Mouse (Mus musculus) C2C12 (cell line): Measurements from ENCODE around the gene Mybbp1a. TPM values are rescaled to one million over a fixed set of nuclear protein-coding genes. Genes with fewer than 3 reads are reported as not detected.

Source experiments
- H3K27me3 ChIP-seq: one replicate; pipeline ENCODE4 v1.6.1; 2011; ENCODE audit not compliant: control insufficient read depth, insufficient read depth, insufficient read length
- H3K36me3 ChIP-seq: one replicate; pipeline ENCODE4 v1.6.1; 2011; ENCODE audit not compliant: control insufficient read depth, insufficient read depth
- H3K4me3 ChIP-seq: one replicate; pipeline ENCODE4 v1.5.1; 2011; ENCODE audit warnings: mild to moderate bottlenecking, control low read depth; ENCODE audit not compliant: poor library complexity, insufficient read depth, severe bottlenecking
- H3K79me2 ChIP-seq: one replicate; pipeline ENCODE4 v1.6.1; 2011; ENCODE audit not compliant: control insufficient read depth, insufficient read depth
- H3K79me3 ChIP-seq: one replicate; pipeline ENCODE4 v1.6.1; 2011; ENCODE audit warnings: low read depth, control low read depth
- H3ac ChIP-seq: one replicate; pipeline ENCODE3; 2011; ENCODE audit warnings: low read depth; ENCODE audit not compliant: control insufficient read depth, insufficient read length
- CEBPB ChIP-seq: IDR thresholded peaks from one replicate; pipeline ENCODE4 v1.6.1; 2011; ENCODE audit warnings: low read depth, mild to moderate bottlenecking, control low read depth, moderate library complexity
- CTCF ChIP-seq: IDR thresholded peaks from one replicate; pipeline ENCODE4 v1.5.1; 2011; ENCODE audit not compliant: control insufficient read depth, insufficient read depth, insufficient read length
- FOSL1 ChIP-seq: IDR thresholded peaks from one replicate; pipeline ENCODE4 v1.8.0; 2011; ENCODE audit warnings: mild to moderate bottlenecking, low read length; ENCODE audit not compliant: poor library complexity, insufficient read depth, severe bottlenecking
- MAX ChIP-seq: IDR thresholded peaks from one replicate; pipeline ENCODE4 v1.6.1; 2011; ENCODE audit warnings: mild to moderate bottlenecking, control low read depth
- MYOD1 ChIP-seq: IDR thresholded peaks from one replicate; pipeline ENCODE4 v1.6.1; 2011; ENCODE audit warnings: low read depth; ENCODE audit not compliant: control insufficient read depth, insufficient read length
- MYOG ChIP-seq: IDR thresholded peaks from one replicate; pipeline ENCODE4 v1.6.1; 2011; ENCODE audit not compliant: control insufficient read depth, insufficient read length; ENCODE audit errors: extremely low read depth
- USF1 ChIP-seq: IDR thresholded peaks from one replicate; pipeline ENCODE4 v1.6.1; 2011; ENCODE audit warnings: low read depth, mild to moderate bottlenecking, control low read depth, moderate library complexity
- polyA plus RNA-seq: library from polyadenylated mRNA; unstranded; fragments of >200 nt; fragmentation: generic; extraction: Trizol; gene quantifications from one replicate; pipeline ENCODE4 v1.2.1, GENCODE M21; 2012; ENCODE audit warnings: missing spikeins

The Mybbp1a gene
- polyA plus RNA-seq, 1 experiment, result 230 TPM

GRCm38 (mm10) chr11:72479499-72479898 lies 38.3 kb downstream of the Mybbp1a start:
- H3K4me3 ChIP-seq, result no peak overlapping the region
- no peaks in the 10 kb centered on the region for H3K27me3 ChIP-seq
- H3K79me3 ChIP-seq, result no peaks in the 10 kb centered on the region
- H3ac ChIP-seq, result no peak overlapping the region
- TF ChIP-seq MYOG (no peak), USF1 (no peak), CEBPB (no peak), CTCF (no peak), FOSL1 (no peak), MAX (no peak), MYOD1 (no peak)
- no peaks in the 10 kb centered on the region for H3K79me2 ChIP-seq
- H3K36me3 ChIP-seq, result no peaks in the 10 kb centered on the region

- H3K36me3 ChIP-seq, result no peaks in the 10 kb centered on the region
- H3K79me2 ChIP-seq, result no peaks in the 10 kb centered on the region
- no peak overlapping the region for H3ac ChIP-seq
- no peak overlapping the region for H3K4me3 ChIP-seq
- H3K79me3 ChIP-seq, result no peaks in the 10 kb centered on the region
- no peak for TF ChIP-seq USF1
- TF ChIP-seq CTCF, result no peak
- no peak for TF ChIP-seq MYOG
- TF ChIP-seq MAX, result no peak
- TF ChIP-seq CEBPB, result no peak
- TF ChIP-seq FOSL1, result no peak
- no peak for TF ChIP-seq MYOD1
- H3K27me3 ChIP-seq, result peaks cover 16% of the 10 kb centered on the region
These were observed 40.2 kb downstream of the Mybbp1a start for GRCm38 (mm10) chr11:72481313-72481712.

- H3K79me3 ChIP-seq, result no peaks in the 10 kb centered on the region
These were observed 40.8 kb downstream of the Mybbp1a start for GRCm38 (mm10) chr11:72481952-72482351.

GRCm38 (mm10) chr11:72484549-72484948 lies 43.4 kb downstream of the Mybbp1a start:
- TF ChIP-seq MYOD1 (no peak), MAX (no peak), MYOG (no peak), CEBPB (no peak), CTCF (no peak), USF1 (no peak), FOSL1 (no peak)
- H3K4me3 ChIP-seq, result no peak overlapping the region
- no peaks in the 10 kb centered on the region for H3K36me3 ChIP-seq

More at GRCm38 (mm10) chr11:72481952-72482351, 40.8 kb downstream of the Mybbp1a start:
- H3K27me3 ChIP-seq, result peaks cover 16% of the 10 kb centered on the region
- no peak overlapping the region for H3K4me3 ChIP-seq
- TF ChIP-seq FOSL1 (no peak), CTCF (no peak), CEBPB (no peak), MYOD1 (no peak), USF1 (no peak), MYOG (no peak), MAX (no peak)
- no peaks in the 10 kb centered on the region for H3K36me3 ChIP-seq
- H3ac ChIP-seq, result no peak overlapping the region
- no peaks in the 10 kb centered on the region for H3K79me2 ChIP-seq

GRCm38 (mm10) chr11:72485157-72485556 lies 44.0 kb downstream of the Mybbp1a start:
- Histone ChIP-seq H3K4me3 (no peak overlapping the region), H3ac (no peak overlapping the region), H3K79me3 (no peaks in the 10 kb centered on the region), H3K79me2 (no peaks in the 10 kb centered on the region), H3K36me3 (no peaks in the 10 kb centered on the region), H3K27me3 (peaks cover 36% of the 10 kb centered on the region)
- TF ChIP-seq CEBPB (no peak), FOSL1 (no peak), MYOG (no peak), MYOD1 (no peak), MAX (no peak), CTCF (no peak), USF1 (no peak)

More at GRCm38 (mm10) chr11:72484549-72484948, 43.4 kb downstream of the Mybbp1a start:
- no peak overlapping the region for H3ac ChIP-seq
- no peaks in the 10 kb centered on the region for H3K79me3 ChIP-seq
- peaks cover 36% of the 10 kb centered on the region for H3K27me3 ChIP-seq
- no peaks in the 10 kb centered on the region for H3K79me2 ChIP-seq

GRCm38 (mm10) chr11:72485960-72486359 lies 44.8 kb downstream of the Mybbp1a start:
- TF ChIP-seq MAX (no peak), MYOD1 (no peak), FOSL1 (no peak), MYOG (no peak), CEBPB (no peak), USF1 (no peak), CTCF (no peak)
- Histone ChIP-seq H3K79me3 (no peaks in the 10 kb centered on the region), H3K36me3 (no peaks in the 10 kb centered on the region), H3ac (no peak overlapping the region), H3K79me2 (no peaks in the 10 kb centered on the region), H3K27me3 (peaks cover 36% of the 10 kb centered on the region), H3K4me3 (no peak overlapping the region)
